ENCODE assay signal across 8 mouse cellular contexts in the genomic region with DNA sequence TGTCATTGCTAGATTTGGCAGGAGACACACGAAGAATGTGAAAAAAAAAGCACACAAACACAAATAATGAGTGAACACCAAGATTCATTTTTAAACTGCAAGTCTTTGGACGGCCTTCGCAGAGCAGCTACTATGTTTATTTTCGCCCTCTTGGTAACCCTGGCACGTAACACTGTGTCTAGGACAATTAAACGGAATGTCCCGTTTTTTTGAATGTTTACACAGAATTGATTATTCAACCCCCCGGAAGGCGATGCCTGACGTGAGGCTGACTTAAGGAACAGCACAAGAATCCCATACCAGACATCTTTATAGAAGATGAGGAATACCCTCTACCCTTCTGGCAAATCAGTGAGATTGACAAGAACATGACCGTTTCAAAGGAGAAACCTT. TPM values are rescaled to one million over a fixed set of nuclear protein-coding genes. Genes with fewer than 3 reads are reported as not detected.
A peak's percentile ranks its signal among the peaks of the same experiment; 100 is the strongest.
DNase-seq lines count a peak whose midpoint lies in the region; ATAC-seq and TF ChIP-seq lines count a peak whose summit lies in the region.

No protein-coding gene starts in this region.

- no peaks in the 10 kb centered on the region for H3K36me3 ChIP-seq in heart, adult 2 months (ENCODE audit: control insufficient read depth, insufficient read depth, low read length)
- peaks cover 6% of the 10 kb centered on the region; the same call in 1 of the 2 replicates for H3K36me3 ChIP-seq in heart, embryonic 13.5 days
- H3K36me3 ChIP-seq in limb, embryonic 13.5 days, result peaks cover 4% of the 10 kb centered on the region; the same call in 1 of the 2 replicates
- H3K36me3 ChIP-seq in midbrain, embryonic 13.5 days, result peaks cover 3% of the 10 kb centered on the region; the same call in 1 of the 2 replicates

- peaks cover 2% of the 10 kb centered on the region for H3K4me1 ChIP-seq in heart, adult 2 months (ENCODE audit: control insufficient read depth, insufficient read depth, low read length)
- H3K4me1 ChIP-seq in heart, embryonic 13.5 days, result peaks cover 24% of the 10 kb centered on the region
- H3K4me1 ChIP-seq in limb, embryonic 13.5 days, result peaks cover 27% of the 10 kb centered on the region
- peaks cover 39% of the 10 kb centered on the region for H3K4me1 ChIP-seq in midbrain, embryonic 13.5 days (replicated peaks)

- under 1% methylated on average over 11 of the region's 11 CpGs for WGBS in heart, adult 2 months
- WGBS in heart, embryonic 13.5 days, result 1% methylated on average over 11 of the region's 11 CpGs
- WGBS in limb, embryonic 13.5 days, result under 1% methylated on average over 11 of the region's 11 CpGs
- WGBS in midbrain, embryonic 13.5 days, result 0% methylated on average over 11 of the region's 11 CpGs

- H3K27me3 ChIP-seq in heart, adult 2 months (ENCODE audit: control insufficient read depth, insufficient read depth, low read length), result no peaks in the 10 kb centered on the region
- H3K27me3 ChIP-seq in heart, embryonic 13.5 days (replicated peaks), result no peaks in the 10 kb centered on the region
- no peaks in the 10 kb centered on the region for H3K27me3 ChIP-seq in limb, embryonic 13.5 days
- H3K27me3 ChIP-seq in midbrain, embryonic 13.5 days, result no peaks in the 10 kb centered on the region

- intact Hi-C loops in heart, adult 2 months (cut with DNase I), result loop anchor here (2.0 kb wide), 1 partner anchor 321 kb away; a partner anchor contains a TSS
- intact Hi-C loops in heart, postnatal 25 days (cut with DNase I), result loop anchor here (5.0 kb wide), 1 partner anchor 256 kb away; no protein-coding TSS in a partner anchor

- ATAC-seq in heart, embryonic 13.5 days (ENCODE audit: extremely low read depth, insufficient number of reproducible peaks, low FRiP score, low TSS enrichment), result no peak
- peak; percentile 7; the same call in 1 of the 2 replicates for ATAC-seq in limb, embryonic 13.5 days (ENCODE audit: low FRiP score, low read depth)
- ATAC-seq in midbrain, embryonic 13.5 days, result peak; percentile 60

- peak overlapping the region; percentile 66 for H3K4me3 ChIP-seq in heart, adult 2 months
- H3K4me3 ChIP-seq in heart, embryonic 13.5 days, result peak overlapping the region; percentile 80
- H3K4me3 ChIP-seq in limb, embryonic 13.5 days, result peak overlapping the region; percentile 81
- peak overlapping the region; percentile 87 for H3K4me3 ChIP-seq in midbrain, embryonic 13.5 days (replicated peaks)

- TF ChIP-seq POLR2A in heart, adult 2 months (IDR thresholded peaks at IDR 0.05; ENCODE audit: insufficient read depth, low read depth, low read length), result no peak

- H3K4me2 ChIP-seq in heart, embryonic 13.5 days, result peak overlapping the region; percentile 95
- H3K4me2 ChIP-seq in limb, embryonic 13.5 days (replicated peaks), result peak overlapping the region; percentile 94
- peak overlapping the region; percentile 92 for H3K4me2 ChIP-seq in midbrain, embryonic 13.5 days (replicated peaks)

- H3K79me2 ChIP-seq in heart, adult 2 months (replicated peaks; ENCODE audit: control insufficient read depth, insufficient read depth, low read length), result no peaks in the 10 kb centered on the region

- H3K27ac ChIP-seq in heart, adult 2 months, result peak overlapping the region; percentile 59
- H3K27ac ChIP-seq in heart, embryonic 13.5 days (replicated peaks), result peak overlapping the region; percentile 94
- peak overlapping the region; percentile 82 for H3K27ac ChIP-seq in limb, embryonic 13.5 days
- peak overlapping the region; percentile 84 for H3K27ac ChIP-seq in midbrain, embryonic 13.5 days

- no peaks in the 10 kb centered on the region for H3K9me3 ChIP-seq in heart, embryonic 13.5 days
- H3K9me3 ChIP-seq in limb, embryonic 13.5 days, result no peaks in the 10 kb centered on the region
- no peaks in the 10 kb centered on the region for H3K9me3 ChIP-seq in midbrain, embryonic 13.5 days

- DNase-seq in heart, adult 2 months, result no peak
- no peak for DNase-seq in heart, postnatal 25 days (ENCODE audit: low spot score)
- peak; percentile 54 for DNase-seq in cerebellum, adult 9-10 months
- DNase-seq in frontal cortex, postnatal 14 days (ENCODE audit: low spot score in 2 of 2), result no peak
- DNase-seq in ovary, postnatal 36 days (ENCODE audit: low spot score), result no peak

- TF ChIP-seq CTCF in heart, adult 2 months (IDR thresholded peaks at IDR 0.05), result no peak

- TF ChIP-seq EP300 in heart, adult 2 months (IDR thresholded peaks at IDR 0.05; ENCODE audit: insufficient read depth, low read depth, low read length), result no peak

- H3K9ac ChIP-seq in heart, adult 2 months (ENCODE audit: low read depth, low read length), result peak overlapping the region; percentile 10; the same call in 1 of the 2 replicates
- H3K9ac ChIP-seq in heart, embryonic 13.5 days, result peak overlapping the region; percentile 95
- H3K9ac ChIP-seq in limb, embryonic 13.5 days, result peak overlapping the region; percentile 68
- peak overlapping the region; percentile 66 for H3K9ac ChIP-seq in midbrain, embryonic 13.5 days (replicated peaks)

RNA-seq across cellular contexts. Expression of a gene that starts 0.5 kb away (rescaled TPM):
- total RNA-seq in heart, adult 2 months (2021), result under 1 TPM in 1 of 2 experiments, not detected in 1; 0.13 TPM
- polyA plus RNA-seq in heart, adult 2 months (2012; rRNA removed), result 0.06 TPM in 1 of 2 replicates, not detected in the other
- total RNA-seq in heart, postnatal 25 days (2021), result under 1 TPM in 1 of 2 experiments, not detected in 1; 0.20 TPM
- polyA plus RNA-seq in heart, embryonic 13.5 days (2015; fragmentation: Nextera tagmentation; extraction: Ambion mirVana), result 8.9 and 10.8 TPM in 2 replicates
- polyA plus RNA-seq in limb, embryonic 13.5 days (2015; fragmentation: Nextera tagmentation; extraction: Ambion mirVana), result 11.8 and 15.9 TPM in 2 replicates
- 9.2 and 10.3 TPM in 2 replicates for polyA plus RNA-seq in midbrain, embryonic 13.5 days (2015; fragmentation: Nextera tagmentation; extraction: Ambion mirVana)

RNA-seq across cellular contexts. Expression of a gene that starts 0.6 kb away (rescaled TPM):
- total RNA-seq in heart, adult 2 months (2021), result 1 to 10 TPM; 7.9 to 9.6 TPM
- 7.3 and 10.3 TPM in 2 replicates for polyA plus RNA-seq in heart, adult 2 months (2012; rRNA removed)
- total RNA-seq in heart, postnatal 25 days (2021), result 10 to 100 TPM in 1 of 2 experiments, 1 to 10 TPM in 1; 8.8 to 10.1 TPM
- polyA plus RNA-seq in heart, embryonic 13.5 days (2015; fragmentation: Nextera tagmentation; extraction: Ambion mirVana), result 30.2 and 31.2 TPM in 2 replicates
- polyA plus RNA-seq in limb, embryonic 13.5 days (2015; fragmentation: Nextera tagmentation; extraction: Ambion mirVana), result 59.5 and 62.9 TPM in 2 replicates
- 57.3 and 58.2 TPM in 2 replicates for polyA plus RNA-seq in midbrain, embryonic 13.5 days (2015; fragmentation: Nextera tagmentation; extraction: Ambion mirVana)

Comparison
In these comparisons a context has a peak if more than half of its experiments do, and no peak if none do; other contexts are left out.
1. H3K9ac ChIP-seq: peak in every context shown above with its lines; median percentile 95 in heart, embryonic 13.5 days; 68 in limb, embryonic 13.5 days; 66 in midbrain, embryonic 13.5 days; 10 in heart, adult 2 months.